Mouse (Mus musculus) liver, embryonic 14.5 days (tissue): ENCODE data around the gene Gpsm3.

Experiments used
- CTCF ChIP-seq: IDR thresholded peaks from 2 replicates; pipeline ENCODE4 v1.5.1; 2016; ENCODE audit warnings: antibody characterized with exemption, low read depth, control low read depth
- EP300 ChIP-seq: IDR thresholded peaks from 2 replicates; pipeline ENCODE4 v1.6.1; 2016; ENCODE audit warnings: antibody characterized with exemption, low read depth

GRCm38 (mm10) chr17:34582528-34582927 is 7.1 kb upstream of the Gpsm3 start:
- TF ChIP-seq CTCF (no peak), EP300 (no peak)
